Mouse (Mus musculus): ENCODE measurements around the gene Tox2.

DNA sequence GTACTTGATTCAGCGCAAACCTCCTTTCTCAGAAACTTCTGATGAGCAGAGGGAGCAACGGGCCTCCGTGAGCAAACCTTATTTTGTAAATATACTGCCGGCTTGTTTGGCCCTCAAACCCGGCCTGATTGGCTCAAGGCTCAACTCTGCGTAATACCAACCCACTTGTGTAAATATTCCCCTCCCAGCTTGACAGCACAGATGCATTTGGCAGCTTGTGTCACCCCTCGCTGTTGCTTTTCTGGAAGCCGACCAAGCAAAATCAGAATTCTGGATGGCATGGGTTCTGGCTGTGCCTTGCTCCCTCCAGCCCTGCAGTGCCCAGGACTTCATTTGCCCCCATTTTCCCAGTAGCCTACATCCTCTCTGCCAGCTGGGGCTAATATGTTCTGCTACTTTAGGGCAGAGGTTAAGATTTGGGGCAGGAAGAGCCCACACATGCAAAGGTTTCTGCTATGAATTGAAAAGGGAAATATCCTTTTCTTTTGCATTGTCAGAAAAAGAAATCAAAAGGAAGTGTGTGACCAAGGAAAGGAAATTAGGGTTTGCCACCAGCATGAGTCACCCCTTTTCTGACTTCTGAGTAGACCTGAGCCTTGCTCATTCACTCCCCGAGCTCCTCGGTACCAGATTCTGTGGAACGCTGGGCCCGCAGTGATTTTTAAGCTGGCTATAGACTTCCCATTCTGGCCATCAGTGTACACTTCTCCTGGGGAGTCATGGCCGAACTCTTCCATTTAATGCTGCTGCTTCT is 29.0 kb downstream of the Tox2 start:
- TF ChIP-seq TAL1 (IDR thresholded peaks at IDR 0.05; ENCODE audit: low read length) (no peak), GATA1 (IDR thresholded peaks at IDR 0.05; ENCODE audit: low read length) (no peak)

All from erythroblast, embryonic 14.5 days (primary cell).